Mouse (Mus musculus) adrenal gland, postnatal 14 days (tissue): ENCODE measurements around the gene Macrod1. TPM values are rescaled to one million over a fixed set of nuclear protein-coding genes. Genes with fewer than 3 reads are reported as not detected.
"Not testable (repeated sequence)": the region's sequence is repeated elsewhere in the genome, so short reads cannot be mapped to it uniquely, and the experiment has no call there.

ENCODE experiments used
- DNase-seq: peaks from one replicate; pipeline ENCODE4 v3.0.0; 2021; ENCODE audit warnings: mixed read lengths
- total RNA-seq: library from RNA; stranded (reverse); gene quantifications from 2 replicates; pipeline ENCODE4 v1.2.3, GENCODE M21; 2021

The Macrod1 gene
- total RNA-seq, 1 experiment from 2014 or later: 118 TPM

- peak; percentile 51 for DNase-seq
Observed at GRCm38 (mm10) chr19:7055173-7055572, 1.4 kb upstream of the Macrod1 start.

DNA sequence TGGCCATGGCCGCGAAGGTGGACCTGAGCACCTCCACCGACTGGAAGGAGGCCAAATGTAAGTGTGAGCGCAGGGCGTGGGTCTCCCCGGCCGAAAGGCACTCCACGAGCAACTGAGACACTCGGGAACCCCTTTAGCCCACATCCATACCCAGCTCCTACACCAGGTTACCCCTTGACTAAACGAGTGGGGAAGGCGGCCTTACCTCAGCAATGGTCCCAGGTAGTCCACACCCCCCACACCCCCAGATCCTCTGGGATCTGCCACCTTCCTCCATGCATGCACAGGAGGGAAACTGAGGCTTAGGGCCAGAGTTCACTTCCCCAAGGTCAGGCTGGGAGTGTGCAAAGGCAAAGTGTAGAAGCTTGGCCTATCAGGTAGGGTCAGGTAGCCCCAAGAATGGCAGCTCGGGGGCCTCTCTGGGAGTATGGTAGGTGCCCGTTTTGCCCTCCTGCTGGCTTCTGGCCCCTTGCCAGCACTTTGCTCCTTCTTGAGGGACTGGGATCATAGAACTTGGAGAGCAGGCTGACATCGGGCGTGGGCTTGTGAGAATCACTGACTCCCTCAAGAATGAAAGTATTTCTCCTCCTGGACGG is 614 bp downstream of the Macrod1 start:
- peak; percentile 84 for DNase-seq

GRCm38 (mm10) chr19:7057722-7058207 is 1.2 kb downstream of the Macrod1 start:
- DNase-seq: peak; percentile 93

DNA sequence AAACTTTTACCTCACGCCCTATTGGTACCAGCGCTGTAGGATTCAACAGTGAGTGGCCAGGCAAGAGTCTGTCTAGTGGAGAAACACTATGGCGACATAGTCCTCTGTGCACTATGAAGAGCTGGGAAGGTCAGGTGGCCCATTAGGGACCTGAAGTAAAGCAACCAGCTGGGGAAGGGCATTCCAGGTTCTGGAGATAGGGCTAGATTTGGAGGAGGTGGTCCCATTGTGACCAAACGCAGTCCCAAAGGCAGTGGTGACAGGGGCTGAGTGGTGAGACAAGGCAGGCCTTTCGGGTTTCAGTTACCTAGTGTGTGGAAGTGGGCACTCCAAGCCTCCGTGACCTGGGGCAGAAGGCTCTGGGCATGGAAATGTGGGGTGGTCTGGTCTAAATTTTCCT is 1.9 kb downstream of the Macrod1 start:
- no peak for DNase-seq

DNA sequence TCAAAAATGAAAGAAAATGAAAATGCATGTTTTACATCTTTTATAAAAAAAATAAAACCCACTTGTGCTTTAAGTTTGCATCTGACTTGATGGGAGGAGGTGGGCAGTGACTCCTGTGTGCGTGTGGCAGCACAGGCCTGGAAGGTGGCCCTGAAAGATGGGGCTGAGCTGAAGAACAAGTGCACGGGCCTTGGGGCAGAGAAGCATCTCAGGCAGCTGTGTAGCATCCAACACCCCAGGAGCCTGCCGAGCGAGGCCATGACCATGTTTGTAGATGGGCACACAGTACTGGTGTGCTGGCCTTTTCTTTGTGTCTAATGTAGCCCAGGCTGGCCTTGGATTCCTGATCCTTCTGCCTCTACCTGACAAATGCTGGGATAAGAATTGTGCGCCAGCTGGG is 5.5 kb downstream of the Macrod1 start:
- no peak for DNase-seq

DNA sequence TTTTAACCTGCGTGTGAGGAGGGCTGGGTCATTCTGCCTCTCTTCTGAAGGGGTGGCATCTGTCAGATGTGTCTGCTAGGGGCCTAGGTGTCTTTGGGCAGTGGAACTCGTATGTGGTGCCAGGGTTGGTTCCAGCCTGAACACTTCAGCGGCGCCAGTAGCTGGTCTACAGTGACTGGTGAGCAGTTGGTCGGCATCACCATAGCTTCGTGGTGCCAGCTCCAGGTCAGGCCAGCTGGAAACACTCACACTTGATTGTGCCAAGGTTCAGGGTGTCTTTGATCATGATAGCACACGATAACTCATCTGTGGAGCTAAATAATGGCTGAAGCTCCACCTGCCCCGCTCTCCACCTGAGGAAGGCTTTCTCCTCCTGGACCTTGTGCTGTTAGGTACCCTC is 6.3 kb downstream of the Macrod1 start:
- DNase-seq: peak; percentile 41

DNA sequence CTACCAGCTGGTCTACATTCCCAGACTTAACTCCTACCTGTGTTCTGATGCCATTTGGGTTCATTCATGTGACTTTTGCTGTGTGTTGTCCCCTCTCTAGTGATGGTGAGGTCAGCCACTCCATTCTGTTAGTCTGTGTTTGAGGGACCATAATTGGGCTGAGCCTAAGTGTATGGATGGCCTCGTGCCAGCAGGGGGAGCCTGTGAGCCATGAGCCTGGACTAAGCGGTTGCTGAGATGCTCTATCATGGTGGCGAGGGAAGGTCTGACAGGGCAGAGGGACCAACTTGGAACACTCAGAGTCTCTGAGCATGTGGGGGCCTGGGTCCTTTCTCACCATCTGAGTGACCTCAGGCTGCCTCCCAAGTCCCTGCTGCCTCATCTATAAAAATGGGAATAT is 8.0 kb downstream of the Macrod1 start:
- DNase-seq: peak; percentile 93

- DNase-seq: peak; percentile 65
Observed at GRCm38 (mm10) chr19:7066034-7066827, 9.6 kb downstream of the Macrod1 start.

DNA sequence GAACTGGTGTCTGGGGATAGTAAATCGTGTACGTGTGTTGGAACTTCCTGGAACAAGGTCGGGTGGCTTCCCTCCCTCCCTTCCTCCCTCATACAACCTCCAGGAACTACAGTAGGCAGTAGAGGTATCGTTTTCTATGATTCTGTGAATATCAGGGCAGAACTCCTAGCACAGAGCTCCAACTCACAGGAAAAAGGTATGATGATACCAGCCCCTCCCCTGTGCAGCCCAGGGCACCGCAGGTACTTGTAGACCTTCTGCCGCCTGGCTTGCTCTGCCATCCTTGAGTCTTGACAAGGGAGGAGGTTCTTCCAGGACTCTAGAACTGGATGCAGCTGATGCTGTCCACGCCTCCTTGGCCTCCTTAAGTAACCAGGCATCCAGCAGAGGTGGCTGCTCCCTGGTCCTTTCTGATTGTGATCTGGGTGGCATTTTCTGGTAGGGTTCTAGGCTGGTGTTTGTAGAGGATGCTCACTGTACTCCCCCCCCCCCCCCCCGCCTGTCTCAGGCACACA is 10.3 kb downstream of the Macrod1 start:
- no peak for DNase-seq

GRCm38 (mm10) chr19:7067344-7068050 is 10.9 kb downstream of the Macrod1 start:
- DNase-seq: no peak

GRCm38 (mm10) chr19:7068136-7068535 is 11.5 kb downstream of the Macrod1 start:
- DNase-seq: peak; percentile 89

GRCm38 (mm10) chr19:7068661-7069531 is 12.3 kb downstream of the Macrod1 start:
- DNase-seq: peak; percentile 57

GRCm38 (mm10) chr19:7069781-7070763 is 13.5 kb downstream of the Macrod1 start:
- peak; percentile 35 for DNase-seq

- DNase-seq: no peak
Observed at GRCm38 (mm10) chr19:7070775-7071174, 14.2 kb downstream of the Macrod1 start.

DNA sequence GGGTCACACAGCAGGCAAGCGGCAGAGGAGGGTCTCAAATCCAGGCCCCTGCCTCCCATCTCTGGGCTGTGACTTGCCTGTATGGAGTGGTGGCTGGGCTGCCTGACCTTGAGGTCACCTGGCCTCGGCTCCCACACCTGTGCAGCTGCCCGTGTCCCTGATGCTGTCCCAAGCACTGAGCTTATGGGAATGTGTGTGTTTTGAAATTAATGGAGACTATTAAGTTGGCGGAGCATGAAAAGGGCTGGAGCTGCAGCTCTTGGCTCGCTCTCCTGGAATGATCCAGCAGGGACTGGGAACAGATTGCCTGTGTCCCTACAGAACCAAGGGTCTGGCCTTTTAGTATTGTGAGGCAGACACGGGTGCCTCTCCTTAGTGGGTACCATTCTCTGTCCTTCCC is 15.6 kb downstream of the Macrod1 start:
- no peak for DNase-seq

- no peak for DNase-seq
Observed at GRCm38 (mm10) chr19:7073997-7074781, 17.6 kb downstream of the Macrod1 start.

GRCm38 (mm10) chr19:7075336-7075735 is 18.7 kb downstream of the Macrod1 start:
- not testable (repeated sequence) for DNase-seq

GRCm38 (mm10) chr19:7077666-7078065 is 21.1 kb downstream of the Macrod1 start:
- no peak for DNase-seq

GRCm38 (mm10) chr19:7078271-7078670 is 21.7 kb downstream of the Macrod1 start:
- no peak for DNase-seq
